Mouse (Mus musculus) cerebellum, postnatal 36 days (tissue): ENCODE data around the gene Plxnb2.

Experiments
- DNase-seq, 2 experiments: peaks; one replicate each; pipeline ENCODE4 v3.0.0; 2021 to 2022; ENCODE audit warnings: mixed read lengths in 2 of 2

The Plxnb2 gene

DNA sequence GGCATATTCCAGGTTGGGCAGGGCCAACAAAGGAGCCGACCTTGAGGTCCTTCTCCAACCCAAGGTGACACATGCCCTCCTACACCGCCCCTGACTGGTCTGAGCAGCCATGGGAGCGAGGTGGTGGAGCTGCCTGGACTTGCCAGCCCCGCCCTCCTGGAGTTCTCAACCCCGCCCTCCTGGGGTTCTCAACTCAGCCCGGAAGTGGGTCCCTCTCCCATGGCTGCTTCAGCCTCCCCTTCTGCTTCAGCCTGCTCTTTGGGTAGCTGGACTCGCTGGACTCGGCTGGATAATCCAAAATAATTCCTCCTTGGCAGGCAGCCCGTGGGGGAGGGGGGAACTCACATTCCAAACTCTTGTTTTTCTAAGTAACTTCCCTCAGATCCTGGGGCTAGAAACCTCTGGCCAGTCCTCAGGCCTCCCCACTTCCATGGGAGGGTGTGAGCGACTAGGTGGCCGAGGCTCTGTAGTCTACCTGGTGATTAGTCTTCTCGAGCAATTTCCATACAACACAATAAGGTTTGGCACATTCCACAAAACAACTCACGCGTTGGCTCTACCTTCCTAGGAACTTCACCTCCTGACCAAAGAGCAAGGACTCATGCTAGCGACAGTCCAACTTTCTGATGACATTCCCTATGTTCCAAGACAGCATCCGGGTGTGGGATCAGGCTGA, 1.5 kb downstream of the Plxnb2 start:
- DNase-seq: peak; percentile 58 to 65

DNA sequence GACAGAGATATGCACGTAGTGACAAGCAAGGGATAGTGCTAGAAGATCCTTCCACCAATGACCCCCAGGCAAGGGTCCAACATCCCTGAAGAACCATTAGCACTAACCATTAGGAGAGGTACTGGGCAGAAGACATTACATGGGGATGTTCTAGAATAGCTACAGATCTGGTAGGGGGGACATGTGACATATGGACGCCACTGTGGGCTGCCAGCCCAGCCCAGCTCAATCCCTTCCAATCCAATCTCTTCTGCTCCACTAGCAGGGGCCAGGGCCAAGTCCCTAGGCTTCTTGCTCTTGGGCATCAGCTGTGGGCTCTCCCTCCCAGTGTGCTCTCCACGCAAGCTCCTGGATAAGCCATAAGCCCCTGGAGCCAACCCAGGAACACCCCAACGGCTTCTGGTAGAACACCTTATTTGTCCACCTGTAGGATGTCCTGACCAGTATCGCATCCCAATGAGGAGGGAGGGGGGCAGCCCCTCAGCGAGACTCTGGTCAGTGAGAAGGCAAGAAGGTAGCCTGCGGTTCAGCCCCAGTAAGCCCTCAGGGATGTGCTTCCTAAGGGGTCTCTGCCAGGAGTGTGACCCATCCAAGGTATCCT, 2.2 kb downstream of the Plxnb2 start:
- peak; percentile 87 to 88 for DNase-seq

DNA sequence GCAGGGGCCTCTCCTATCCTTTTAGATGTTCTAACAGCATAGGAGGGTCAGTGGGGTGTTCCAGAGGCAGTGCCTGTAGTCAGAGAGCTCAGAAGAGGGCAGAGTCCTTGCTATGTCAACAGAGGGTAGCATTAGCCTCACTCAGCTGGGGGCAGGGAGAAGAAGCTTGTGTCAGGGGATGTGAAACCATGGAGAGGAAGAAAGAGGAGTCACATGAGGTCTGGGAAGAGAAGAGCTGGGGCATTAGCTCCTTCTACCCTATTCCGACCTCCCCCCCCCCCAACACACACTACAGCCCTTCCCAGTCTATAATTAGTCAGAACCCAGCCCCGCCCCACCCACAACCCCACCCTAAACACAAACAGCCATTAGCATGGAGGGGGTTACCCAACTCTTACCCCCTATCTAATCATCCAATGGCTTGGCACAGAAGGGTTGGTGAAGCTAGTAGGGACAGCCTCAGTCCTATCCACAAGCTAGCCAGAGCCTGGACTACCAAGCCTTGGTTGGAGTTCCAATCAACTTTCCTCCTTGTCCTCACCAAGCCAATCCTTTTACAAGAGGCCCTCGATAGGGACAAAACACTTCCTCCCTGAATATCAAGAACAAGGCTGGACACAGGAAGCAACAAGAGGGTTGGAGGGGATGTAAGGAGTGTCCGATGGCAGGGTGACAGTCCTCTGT, 2.9 kb downstream of the Plxnb2 start:
- DNase-seq: no peak

DNA sequence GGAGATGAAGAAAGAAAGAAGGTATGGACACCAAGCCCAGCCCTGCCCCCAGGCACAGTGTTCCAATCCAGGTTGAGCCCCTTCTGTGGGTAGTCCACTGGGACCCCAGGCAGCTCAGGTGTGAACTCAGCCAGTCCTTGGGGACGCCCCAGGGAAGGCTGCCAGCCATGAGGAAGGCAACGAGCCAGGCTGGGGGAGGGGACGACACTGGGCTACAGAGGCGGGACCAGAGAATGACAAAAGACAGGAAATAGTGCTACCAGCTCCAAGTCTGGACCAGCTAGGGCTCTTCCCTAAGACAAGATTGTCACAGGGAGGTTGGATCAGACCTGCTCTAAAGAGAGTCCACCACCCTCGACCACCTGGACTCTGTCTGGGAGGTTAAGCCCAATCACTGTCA, 3.5 kb downstream of the Plxnb2 start:
- peak; percentile 83 to 84 for DNase-seq

DNA sequence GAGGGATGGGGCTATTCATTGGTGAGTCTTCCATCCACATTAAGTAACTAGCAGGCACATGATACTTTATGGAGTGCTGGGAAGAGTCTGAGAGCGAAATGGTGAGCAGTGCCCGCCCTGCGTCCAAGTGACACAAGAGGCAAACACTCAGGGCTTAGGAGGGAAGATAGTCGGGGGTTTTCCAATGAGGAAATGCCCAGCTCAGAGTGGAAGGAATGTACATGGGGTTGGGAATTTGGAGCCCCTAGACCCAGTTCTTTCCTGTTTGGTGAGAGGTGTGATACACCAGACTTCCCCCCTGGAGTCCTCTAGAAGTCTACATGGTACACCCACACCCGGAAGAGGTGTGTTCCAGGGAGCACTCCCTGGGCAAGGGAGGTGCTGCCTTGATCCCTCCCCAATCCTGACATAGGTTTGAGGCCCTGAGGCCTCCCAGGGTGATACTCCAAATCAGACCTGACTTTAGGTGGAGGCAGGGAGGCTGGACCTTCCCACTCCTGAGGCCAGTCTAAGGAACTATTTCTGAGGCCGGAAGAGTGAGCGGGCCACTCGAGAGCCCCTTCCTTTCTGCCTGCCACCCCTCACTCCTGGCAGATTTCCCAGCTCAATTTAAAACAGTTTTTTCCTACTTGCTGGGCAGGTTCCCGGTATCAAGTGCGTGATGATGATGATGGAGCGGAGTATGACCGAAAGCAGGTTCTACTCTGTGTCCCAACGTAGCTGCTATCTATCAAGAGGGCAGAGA, 5.0 kb downstream of the Plxnb2 start:
- no peak for DNase-seq

DNA sequence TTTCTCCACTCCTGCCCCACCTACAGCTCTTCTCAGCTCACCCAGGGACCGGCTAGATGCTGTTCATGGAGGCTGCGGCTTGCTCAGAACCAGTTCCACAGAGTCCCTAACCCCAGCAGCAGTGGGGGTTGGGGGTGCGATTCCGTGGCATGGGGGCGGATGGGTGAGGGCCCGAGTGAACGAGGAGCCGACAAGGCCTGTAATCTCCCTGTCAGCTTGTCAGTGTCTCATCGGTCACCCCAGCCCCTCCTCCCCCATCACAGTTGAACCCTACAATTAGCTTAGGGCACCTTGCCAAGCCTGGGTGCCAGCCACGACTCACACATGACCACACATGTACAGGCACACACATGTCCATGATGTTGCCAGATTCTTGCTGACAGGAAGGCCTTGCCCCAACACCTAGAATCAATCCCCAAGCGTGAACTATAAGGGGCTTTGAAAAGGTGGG, 5.7 kb downstream of the Plxnb2 start:
- DNase-seq: no peak

DNA sequence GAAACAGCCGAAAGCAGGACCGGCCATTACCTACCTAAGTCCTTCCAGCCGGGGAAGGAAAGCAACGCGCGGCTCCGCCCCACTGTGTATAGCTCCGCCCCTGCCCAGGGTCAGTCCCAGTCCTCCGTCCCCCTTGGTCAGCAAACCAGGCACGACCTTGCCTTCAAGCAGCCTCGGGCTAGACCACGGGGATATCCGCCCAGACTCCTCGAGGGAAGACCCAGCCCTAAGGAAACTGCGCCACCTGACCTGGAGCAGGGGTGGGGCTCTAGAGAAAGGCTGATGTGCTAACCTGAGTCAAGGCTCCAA, 6.7 kb downstream of the Plxnb2 start:
- peak; percentile 70 to 75 for DNase-seq

DNA sequence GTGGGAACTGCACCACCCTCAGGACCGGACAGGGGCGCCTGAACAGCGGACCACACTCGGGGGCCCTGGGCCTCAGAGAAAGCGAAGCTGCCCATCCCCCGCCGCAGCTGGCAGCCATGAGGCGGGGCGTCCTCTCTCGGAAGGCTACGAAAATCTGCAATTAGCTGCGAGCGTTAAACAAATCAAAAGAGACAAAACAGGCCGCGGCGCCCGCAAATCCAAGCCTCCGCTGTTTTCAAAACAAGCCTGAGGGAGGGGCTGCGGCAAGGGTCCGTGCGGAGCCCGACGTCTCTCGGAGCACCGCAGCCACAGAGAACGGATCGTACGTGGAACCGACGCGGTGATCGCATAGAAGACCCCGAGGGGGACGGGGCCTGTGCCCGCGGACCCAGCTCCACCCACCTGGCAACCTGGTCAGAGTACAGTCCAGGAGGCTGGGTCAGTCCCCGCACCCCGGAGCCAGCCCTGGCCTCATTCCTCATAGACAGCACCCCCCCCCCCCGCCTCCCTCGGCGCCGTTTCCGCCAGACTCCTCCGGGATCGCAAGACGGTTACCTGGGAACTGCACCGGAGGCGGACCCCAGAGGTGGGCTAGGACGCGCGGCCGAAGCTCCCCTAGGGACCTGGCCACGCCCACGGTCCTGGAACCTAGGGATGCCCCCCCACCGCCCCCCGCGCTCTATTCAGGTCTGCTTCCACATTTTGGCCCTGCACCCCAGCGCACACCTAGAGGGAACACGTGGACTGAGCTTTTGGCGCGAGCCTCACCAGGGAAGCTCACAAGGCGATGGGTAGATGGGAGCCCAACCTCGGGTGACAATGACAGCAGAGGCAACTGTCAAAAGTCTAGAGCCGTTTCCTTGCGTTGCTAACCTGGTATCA, 7.3 kb downstream of the Plxnb2 start:
- DNase-seq: peak; percentile 46 to 55

DNA sequence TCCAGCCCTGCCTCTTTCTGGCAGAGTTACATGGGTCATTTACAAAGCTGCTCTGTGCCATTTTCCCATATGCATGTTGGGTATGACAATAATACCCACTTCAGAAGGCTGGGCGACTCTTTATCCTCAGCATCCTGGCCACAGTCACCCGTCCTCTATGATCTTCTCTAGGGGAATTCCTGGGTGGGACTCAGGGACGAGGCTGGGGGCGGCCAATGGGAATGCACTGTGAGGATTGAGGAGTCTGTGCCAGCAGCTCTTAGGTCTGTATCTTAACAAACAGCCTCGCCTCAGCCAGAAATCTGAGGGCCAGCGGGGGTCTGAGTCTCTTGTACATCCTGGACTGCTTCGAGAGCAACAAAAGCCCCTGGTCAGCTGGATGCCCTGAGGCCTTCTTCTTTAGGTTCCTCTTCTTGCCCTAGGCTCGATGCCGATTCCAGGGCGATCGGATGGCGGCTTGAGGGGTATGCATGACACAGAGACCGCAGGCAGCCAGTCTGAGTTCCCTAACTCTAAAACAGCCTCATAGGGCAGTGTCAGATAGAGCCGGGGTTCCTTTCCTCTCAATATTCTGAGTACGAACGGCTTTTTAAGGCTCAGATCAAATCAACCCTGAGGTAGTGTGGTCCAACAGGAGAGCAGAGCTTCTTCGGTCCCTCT, 8.2 kb downstream of the Plxnb2 start:
- DNase-seq: peak in 1 of 2 experiments; percentile 35

DNA sequence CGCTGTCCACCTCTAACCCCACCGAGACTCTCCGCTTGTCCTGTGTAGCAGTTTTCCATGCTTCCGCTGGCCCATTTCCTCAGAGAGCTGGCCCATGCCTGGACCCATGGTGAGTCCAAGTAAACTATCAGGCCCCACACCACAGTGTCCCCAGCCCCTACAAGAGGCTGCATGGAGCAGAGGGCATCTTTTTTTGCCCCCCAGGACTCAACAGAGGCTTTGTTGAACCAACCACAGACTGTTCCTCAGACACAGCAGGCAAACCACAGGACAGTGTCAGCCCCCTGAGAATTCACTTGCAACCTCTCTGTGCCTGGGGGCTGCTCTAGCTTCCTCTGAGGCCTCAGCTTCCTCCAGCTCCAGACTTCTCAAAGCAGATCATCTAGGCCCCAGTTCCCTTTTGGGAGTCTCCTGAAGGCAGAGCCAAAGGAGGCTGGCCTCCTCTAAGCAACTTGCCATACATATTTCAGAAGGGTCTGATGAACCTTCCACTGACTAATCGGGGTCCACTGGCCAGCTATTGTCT, 9.0 kb downstream of the Plxnb2 start:
- no peak for DNase-seq

DNA sequence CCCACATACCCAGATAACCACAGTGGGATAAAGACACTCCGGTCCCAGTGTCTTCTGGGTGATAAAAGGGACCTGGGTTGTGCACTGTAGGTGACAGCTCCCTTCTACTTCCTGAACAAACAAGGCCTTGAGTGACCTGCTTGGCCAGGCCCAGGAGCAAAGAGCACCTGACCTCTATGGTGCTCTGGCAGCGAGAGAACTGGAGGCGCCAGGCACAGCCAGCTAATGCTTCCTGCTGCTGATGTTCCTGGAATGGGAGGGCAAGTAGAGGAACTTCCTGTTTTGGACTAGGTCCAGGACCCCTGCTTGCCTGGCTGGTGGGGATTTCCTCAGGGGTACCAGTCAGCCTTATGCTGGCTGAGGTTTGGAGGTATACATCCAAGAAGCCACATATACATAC, 10.5 kb downstream of the Plxnb2 start:
- DNase-seq: no peak

DNA sequence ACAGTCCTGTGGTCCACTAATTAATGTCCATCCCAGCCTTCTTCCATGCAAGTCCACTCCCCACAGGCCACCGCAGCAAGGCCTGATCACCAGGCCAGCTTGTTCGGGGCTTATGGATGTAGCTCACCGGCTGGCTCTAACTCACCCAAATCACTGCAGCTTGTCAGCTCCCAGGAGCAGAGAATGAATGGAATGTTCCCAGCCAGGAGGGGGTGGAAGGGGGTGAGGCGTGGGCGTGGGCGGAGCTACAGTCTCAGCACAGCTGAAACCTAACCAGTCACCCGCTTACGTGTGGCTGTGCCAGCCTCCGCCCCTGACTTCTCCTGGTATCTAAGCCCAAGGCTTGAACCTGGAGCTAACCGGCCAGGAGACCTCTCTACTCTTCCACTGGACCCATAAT, 11.2 kb downstream of the Plxnb2 start:
- DNase-seq: peak; percentile 75 to 77

DNA sequence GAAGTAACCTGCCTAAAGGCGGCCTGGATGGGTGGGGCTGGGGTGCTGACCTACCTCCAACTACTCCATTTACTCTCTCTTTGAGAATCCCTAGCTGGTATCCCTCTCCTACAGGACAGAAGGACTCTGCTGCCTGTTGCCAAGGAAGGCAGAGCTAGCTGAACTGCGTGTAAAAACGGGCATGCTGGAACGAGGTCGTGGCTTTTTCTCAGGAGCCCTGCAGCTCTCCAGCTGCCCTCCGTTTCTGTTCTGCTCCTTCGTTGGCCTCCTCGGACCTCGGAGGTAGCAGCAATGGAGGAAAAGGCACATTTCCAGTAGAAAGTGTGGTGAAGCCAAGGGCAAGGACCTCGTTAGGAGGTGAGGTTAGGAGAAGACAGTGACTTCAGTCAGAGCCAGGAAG, 11.7 kb downstream of the Plxnb2 start:
- DNase-seq: peak; percentile 50 to 61

DNA sequence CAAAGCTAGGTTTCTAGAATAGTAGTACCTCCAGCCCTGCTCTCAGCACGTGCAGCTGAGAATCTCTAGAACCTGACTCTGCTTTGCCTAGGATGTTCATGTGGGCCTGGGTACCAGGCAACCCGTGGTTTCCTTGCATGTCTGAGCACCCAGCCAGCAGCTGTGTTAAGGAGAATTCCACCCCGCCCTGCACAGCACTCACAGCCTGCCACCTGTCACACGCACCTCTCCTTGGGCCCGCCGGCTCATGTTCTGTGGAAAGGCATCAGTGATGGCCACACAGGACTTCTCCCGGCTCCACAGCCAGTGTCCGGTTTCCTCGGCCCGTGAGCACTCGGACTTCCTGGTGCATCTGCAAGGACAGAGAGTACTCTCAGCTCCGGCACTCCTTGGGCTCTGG, 15.1 kb downstream of the Plxnb2 start:
- DNase-seq: no peak

DNA sequence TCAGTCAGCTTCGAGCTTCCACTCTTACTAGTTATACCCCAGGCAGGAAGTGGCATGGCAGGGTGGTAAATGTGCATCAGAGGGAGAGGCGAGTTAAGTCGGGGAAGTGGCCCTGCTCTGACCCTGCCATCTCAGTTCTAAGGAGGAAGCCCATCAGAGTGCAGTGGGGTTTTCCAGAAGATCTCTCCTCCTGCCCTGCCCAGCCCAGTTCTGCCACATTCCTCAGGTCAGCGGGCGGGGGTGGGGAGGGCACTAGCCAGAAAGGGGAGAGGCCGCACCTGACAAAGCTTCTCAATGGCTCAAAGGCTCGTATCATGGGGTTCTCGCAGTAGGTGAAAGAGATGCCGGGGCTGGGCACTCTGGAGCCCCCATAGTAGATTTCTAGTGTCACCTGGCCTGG, 19.2 kb downstream of the Plxnb2 start:
- no peak for DNase-seq

DNA sequence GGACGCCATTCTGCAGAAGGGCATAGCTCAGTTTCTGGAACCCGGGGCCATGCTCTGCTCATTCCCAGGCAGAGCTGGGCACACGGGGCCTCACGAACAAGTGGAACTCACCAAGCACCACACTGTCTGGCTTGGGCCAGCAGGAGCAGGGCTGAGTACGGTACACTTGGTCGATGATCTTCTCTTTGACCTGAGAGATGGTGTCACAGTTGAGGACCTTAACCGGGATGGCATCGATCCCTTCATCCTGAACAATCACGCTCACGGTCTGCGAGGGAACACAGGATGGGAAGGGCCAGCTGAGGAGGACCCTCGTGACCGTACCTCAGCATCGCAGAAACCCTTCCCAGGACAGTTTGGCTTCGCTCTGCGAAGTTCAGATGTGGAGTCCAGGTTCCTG, 22.1 kb downstream of the Plxnb2 start:
- DNase-seq: no peak

DNA sequence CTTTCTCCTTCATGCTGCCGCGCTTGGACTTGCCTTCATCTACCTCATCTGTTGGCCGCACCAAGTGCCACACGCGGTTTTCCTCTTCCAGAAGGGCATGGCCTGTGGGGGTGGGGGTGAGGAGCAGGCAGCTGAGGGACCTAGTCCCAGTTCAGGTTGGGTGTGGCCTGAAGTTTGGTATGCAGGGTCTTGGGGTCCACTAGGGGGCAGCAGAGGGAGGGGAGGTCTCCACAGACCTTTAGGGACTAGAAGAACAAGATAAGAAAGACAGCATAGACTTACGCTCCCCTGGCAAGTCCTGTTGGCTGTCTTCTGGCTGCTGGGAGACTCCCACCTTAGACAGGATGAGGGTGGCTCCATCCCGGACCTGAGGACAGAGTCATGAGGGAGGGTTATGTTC, 22.6 kb downstream of the Plxnb2 start:
- DNase-seq: peak; percentile 71 to 77

DNA sequence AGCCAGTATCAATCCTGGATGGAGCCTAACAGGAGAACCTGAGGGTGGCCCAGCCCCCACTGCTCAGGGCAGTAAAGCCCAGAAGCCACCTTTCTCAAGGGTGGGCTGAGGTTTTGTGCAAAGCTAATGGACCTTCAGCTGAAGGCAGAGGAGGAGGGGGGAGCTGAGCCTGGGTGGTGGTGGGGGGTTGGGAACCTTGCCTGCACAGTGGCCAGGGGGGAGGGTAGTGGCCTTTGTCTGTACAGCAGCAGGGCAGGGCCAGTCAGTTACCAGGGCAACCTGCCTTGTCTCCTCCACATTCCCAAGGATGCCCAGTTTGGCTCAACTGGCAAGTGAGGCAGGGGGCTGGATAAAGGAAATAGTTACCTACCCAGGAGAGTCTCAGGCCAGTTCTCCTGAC, 28.3 kb downstream of the Plxnb2 start:
- no peak for DNase-seq

DNA sequence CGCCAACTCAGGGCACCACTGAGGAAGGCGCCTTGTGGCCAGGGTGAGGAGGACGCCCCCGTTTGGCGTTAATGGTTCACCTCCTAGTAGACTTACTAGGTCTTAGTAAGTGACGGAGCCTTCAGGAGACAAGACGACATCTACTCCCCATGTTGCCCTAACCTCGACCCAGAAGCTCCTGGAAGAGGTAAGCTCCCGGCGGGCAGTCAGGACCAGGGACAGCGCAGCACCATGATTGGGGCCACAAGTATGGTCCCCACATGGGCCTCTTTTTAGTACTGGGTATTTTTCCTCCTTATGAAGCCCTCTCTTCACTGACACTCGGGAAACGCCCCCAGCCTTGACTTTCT, 30.6 kb downstream of the Plxnb2 start:
- no peak for DNase-seq

DNA sequence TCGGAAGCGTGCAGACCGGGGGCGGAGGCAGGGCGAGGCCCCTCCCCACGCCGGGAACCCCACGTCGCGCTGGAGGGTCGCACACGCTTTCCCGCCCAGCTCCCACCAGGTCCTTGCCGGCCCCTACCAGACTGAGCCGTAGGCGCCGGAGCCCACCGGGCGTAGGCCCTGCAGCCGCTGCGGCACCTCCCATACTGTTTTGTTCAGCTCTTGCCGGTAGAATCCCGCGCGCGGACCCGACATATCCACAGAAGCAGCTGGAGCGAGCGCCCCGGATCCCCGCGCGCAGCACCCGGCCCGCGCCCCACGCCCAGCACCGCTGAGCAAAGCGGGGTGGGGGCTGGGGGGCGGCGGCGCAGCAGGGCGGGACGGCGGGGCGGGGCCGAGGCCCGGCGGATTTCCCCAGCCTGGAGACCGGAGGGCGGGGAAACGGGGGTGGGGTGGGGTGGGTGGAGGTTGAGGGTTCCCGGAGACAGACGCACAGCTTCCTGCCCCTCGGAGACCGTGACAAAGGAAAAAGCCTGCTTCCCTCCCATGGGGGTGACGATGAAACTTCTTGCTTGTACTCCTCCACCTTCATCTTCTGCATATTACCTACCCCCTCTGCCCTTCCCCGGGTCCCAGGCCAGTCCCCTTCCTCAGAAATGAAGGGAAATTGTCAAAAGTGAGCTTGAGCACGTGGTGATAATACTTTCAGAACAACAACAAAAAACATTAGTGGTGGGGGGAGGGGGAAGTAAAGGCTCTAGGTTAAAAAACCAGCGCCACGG, 31.1 kb downstream of the Plxnb2 start, which contains the start of gene Mapk11:
Mapk11 (minus strand) TSS at position 358 of the 770 bp plus-strand sequence.
- DNase-seq: peak; percentile 41 to 45
